Mouse (Mus musculus) kidney, adult 18-20 months (tissue): ENCODE measurements at regions not wholly inside any gene's neighbourhood (a gene's known extent, or its start where the extent isn't known, plus 50 kb on each side); places are given as distances from the start of the nearest gene placed in this dataset.

ENCODE experiments used
- DNase-seq: peaks from one replicate; pipeline ENCODE4 v3.0.0; 2021

GRCm38 (mm10) chr10:66807261-66807968 lies 288.5 kb upstream of the Jmjd1c start:
- DNase-seq = peak; percentile 55

GRCm38 (mm10) chr10:66812515-66813260 lies 283.2 kb upstream of the Jmjd1c start:
- no peak for DNase-seq

GRCm38 (mm10) chr10:66813850-66814564 lies 281.9 kb upstream of the Jmjd1c start:
- peak; percentile 17 for DNase-seq

- peak; percentile 78 for DNase-seq
Observed at GRCm38 (mm10) chr10:66814565-66815201, 281.2 kb upstream of the Jmjd1c start.

- DNase-seq = no peak
Observed at GRCm38 (mm10) chr10:66815951-66816350, 280.0 kb upstream of the Jmjd1c start.

- no peak for DNase-seq
Observed at GRCm38 (mm10) chr10:66816776-66817175, 279.1 kb upstream of the Jmjd1c start.

GRCm38 (mm10) chr10:66817876-66818275 lies 278.0 kb upstream of the Jmjd1c start:
- DNase-seq = no peak

GRCm38 (mm10) chr10:66819517-66819916 lies 276.4 kb upstream of the Jmjd1c start:
- no peak for DNase-seq

GRCm38 (mm10) chr10:66825737-66826136 lies 270.2 kb upstream of the Jmjd1c start:
- DNase-seq = no peak

GRCm38 (mm10) chr10:66826327-66826726 lies 269.6 kb upstream of the Jmjd1c start:
- DNase-seq = no peak

- DNase-seq = no peak
Observed at GRCm38 (mm10) chr10:66834974-66835373, 261.0 kb upstream of the Jmjd1c start.

- no peak for DNase-seq
Observed at GRCm38 (mm10) chr10:66839058-66839457, 256.9 kb upstream of the Jmjd1c start.

GRCm38 (mm10) chr10:66843258-66843657 lies 252.7 kb upstream of the Jmjd1c start:
- no peak for DNase-seq

GRCm38 (mm10) chr10:66848778-66849177 lies 247.1 kb upstream of the Jmjd1c start:
- DNase-seq = no peak

GRCm38 (mm10) chr10:66849681-66850080 lies 246.2 kb upstream of the Jmjd1c start:
- no peak for DNase-seq

- DNase-seq = no peak
Observed at GRCm38 (mm10) chr10:66850972-66851478, 244.9 kb upstream of the Jmjd1c start.

- DNase-seq = no peak
Observed at GRCm38 (mm10) chr10:66851841-66852240, 244.1 kb upstream of the Jmjd1c start.

- no peak for DNase-seq
Observed at GRCm38 (mm10) chr10:66852708-66853107, 243.2 kb upstream of the Jmjd1c start.

- DNase-seq = peak; percentile 83
Observed at GRCm38 (mm10) chr10:66853258-66853657, 242.7 kb upstream of the Jmjd1c start.

GRCm38 (mm10) chr10:66854895-66855294 lies 241.0 kb upstream of the Jmjd1c start:
- no peak for DNase-seq

- no peak for DNase-seq
Observed at GRCm38 (mm10) chr10:66857330-66857729, 238.6 kb upstream of the Jmjd1c start.

- DNase-seq = no peak
Observed at GRCm38 (mm10) chr10:66861421-66861820, 234.5 kb upstream of the Jmjd1c start.
